Mouse (Mus musculus): Measurements from ENCODE around the gene Tsr3.

GRCm38 (mm10) chr17:25244239-25244638 lies 4.3 kb downstream of the Tsr3 start:
- no peak for TF ChIP-seq CTCF (IDR thresholded peaks at IDR 0.05; ENCODE audit: low read depth, low read length)
- TF ChIP-seq POLR2A (IDR thresholded peaks at IDR 0.05; ENCODE audit: insufficient read depth, low read length): no peak
- no peak for TF ChIP-seq EP300 (IDR thresholded peaks at IDR 0.05; ENCODE audit: insufficient read depth, low read depth, low read length)
